Mouse (Mus musculus) midbrain, embryonic 10.5 days (tissue): ENCODE measurements around the gene Mex3d. TPM values are rescaled to one million over a fixed set of nuclear protein-coding genes. Genes with fewer than 3 reads are reported as not detected.

Experiments
- DNase-seq: peaks from one replicate; pipeline ENCODE4 v3.0.0-alpha.2; 2017; ENCODE audit warnings: low spot score
- H3K27ac ChIP-seq: fragments of 300-500 bp; sonication (generic); replicated peaks from 2 replicates; pipeline ENCODE4 v1.5.1; 2016; ENCODE audit warnings: mild to moderate bottlenecking
- H3K27me3 ChIP-seq: fragments of 300-500 bp; sonication (generic); 2 replicates; pipeline ENCODE4 v1.6.1; 2016; ENCODE audit warnings: low read depth, mild to moderate bottlenecking; ENCODE audit not compliant: poor library complexity, severe bottlenecking
- H3K36me3 ChIP-seq: fragments of 300-500 bp; sonication (generic); 2 replicates; pipeline ENCODE4 v1.6.1; 2016; ENCODE audit warnings: mild to moderate bottlenecking, moderate library complexity
- H3K4me1 ChIP-seq: fragments of 300-500 bp; sonication (generic); 2 replicates; pipeline ENCODE4 v1.6.1; 2016
- H3K4me3 ChIP-seq: fragments of 300-500 bp; sonication (generic); 2 replicates; pipeline ENCODE4 v1.5.1; 2016; ENCODE audit warnings: mild to moderate bottlenecking, moderate library complexity
- H3K9me3 ChIP-seq: fragments of 300-500 bp; sonication (generic); replicated peaks from 2 replicates; pipeline ENCODE4 v1.6.1; 2016; ENCODE audit warnings: mild to moderate bottlenecking
- WGBS: fragments of 180-500 bp; shearing (Covaris S2); methylation state at CpG from one replicate; pipeline ENCODE4 v1.1.7; 2016; 5-methylcytosine and 5-hydroxymethylcytosine counted together
- polyA plus RNA-seq: library from polyadenylated mRNA; unstranded; fragments of >200 nt; fragmentation: Nextera tagmentation; extraction: Ambion mirVana; gene quantifications from 2 replicates; pipeline ENCODE4 v1.2.1, GENCODE M21; 2016

Gene Mex3d
- polyA plus RNA-seq, 1 experiment from 2014 or later = 6.3 TPM

DNA sequence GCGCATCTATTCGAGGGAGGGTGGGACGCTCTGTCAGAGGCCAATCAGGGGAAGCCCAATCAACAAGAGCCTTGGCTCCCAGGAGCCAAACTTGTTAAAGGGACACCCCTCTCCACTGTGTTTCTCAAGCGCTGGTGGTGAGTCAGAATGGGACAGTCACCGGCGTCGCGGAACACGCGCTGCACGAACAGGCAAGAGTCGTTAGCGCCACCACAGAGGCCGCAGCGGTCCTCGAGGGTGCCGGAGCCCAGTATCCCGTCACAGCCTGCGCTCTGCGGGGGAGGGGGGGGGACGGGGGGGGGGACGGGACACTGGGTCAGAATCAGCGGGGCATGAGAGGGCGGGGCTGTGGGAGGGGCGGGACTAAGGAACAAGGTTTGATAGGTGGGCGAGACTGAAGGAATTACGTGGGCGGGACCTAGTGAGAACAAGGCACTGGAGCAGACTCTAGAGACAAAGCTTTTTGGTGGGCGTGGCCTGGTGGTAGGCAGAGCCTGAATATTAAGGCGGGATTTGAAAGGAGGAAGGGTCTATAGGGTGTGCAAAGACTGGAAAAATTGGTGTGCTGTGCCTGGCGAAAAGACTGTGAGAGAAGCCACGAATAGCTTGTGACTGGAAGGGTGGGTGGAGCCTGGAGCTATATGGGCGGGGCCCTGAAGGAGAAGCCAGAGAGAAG, 44.6 kb downstream of the Mex3d start:
- peaks cover 55% of the 10 kb centered on the region for H3K4me1 ChIP-seq
- DNase-seq = peak; percentile 74
- under 1% methylated on average over 27 of the region's 33 CpGs for WGBS
- no peaks in the 10 kb centered on the region for H3K9me3 ChIP-seq
- no peaks in the 10 kb centered on the region for H3K36me3 ChIP-seq
- peak overlapping the region; percentile 52 for H3K4me3 ChIP-seq
- H3K27ac ChIP-seq = peak overlapping the region; percentile 59; the same call in 1 of the 2 replicates
- peaks cover 95% of the 10 kb centered on the region for H3K27me3 ChIP-seq

DNA sequence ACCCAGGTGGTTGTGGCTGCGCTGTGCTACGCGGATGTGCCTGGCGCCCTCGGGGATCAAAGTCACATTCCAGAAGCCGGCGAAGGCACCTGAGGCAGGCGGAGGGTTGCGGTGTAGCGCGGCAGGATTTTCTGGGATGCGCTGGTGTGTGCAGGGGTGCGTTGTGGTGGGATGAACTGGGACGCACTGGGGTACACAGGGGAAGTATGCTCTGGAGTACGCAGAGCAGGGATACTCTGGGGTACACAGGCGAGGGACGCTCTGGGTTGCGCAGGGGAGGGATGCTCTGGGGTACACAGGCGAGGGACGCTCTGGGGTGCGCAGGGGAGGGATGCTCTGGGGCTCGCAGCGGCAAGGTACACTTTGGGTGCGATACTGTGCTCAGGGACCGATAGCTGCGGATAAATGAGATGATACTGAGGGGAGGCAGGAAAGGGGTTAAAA, 45.1 kb downstream of the Mex3d start:
- Histone ChIP-seq H3K27me3 (peaks cover 89% of the 10 kb centered on the region), H3K9me3 (no peaks in the 10 kb centered on the region), H3K4me3 (peak overlapping the region; percentile 52), H3K36me3 (no peaks in the 10 kb centered on the region), H3K4me1 (peaks cover 49% of the 10 kb centered on the region), H3K27ac (0 out of 2 replicates have a peak overlapping the region, but pooled peaks have one; percentile 0)
- WGBS = 1% methylated on average over 26 of the region's 26 CpGs
- DNase-seq = no peak

DNA sequence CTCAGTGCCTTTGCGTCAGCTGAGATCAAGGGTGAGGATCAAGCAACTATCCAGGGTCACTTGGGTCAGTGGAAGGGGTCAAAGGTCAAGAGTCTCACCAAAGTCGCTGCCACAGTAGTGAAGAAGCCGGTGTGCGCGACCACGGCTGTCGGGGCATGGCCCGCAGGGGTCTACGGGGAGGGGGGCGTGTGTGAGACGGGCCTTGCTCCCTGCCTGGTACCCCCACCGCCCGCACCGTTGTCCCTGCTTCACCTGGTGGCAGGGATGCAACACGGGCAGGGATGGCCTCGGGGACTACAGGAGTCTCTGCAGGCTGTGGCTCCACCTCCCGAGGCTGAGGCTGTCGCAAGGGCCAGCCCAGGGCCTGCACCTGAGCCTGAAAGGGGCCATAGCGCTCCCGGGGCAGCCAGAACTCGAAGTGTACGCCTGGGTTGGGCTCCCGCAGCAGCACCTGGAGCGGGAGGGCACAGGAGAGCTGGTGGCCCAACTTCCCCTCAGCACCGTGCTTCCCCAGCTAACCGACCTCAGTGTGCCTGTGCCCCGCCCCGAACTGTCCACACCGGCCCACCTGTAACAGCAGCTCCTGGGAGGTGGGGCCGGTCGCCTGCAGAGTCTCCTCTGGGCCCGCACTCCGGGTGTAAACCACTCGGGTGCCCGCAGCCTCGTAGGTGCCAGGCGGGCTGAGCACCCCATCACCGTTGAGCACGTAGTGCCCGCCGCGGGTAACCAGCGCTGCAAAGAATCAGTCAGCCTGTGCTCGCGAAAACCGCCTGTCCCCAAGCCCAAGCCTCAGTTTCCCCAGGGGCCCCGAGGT, 45.8 kb downstream of the Mex3d start:
- Histone ChIP-seq H3K36me3 (no peaks in the 10 kb centered on the region), H3K4me1 (peaks cover 49% of the 10 kb centered on the region), H3K27ac (0 out of 2 replicates have a peak overlapping the region, but pooled peaks have one; percentile 0), H3K9me3 (no peaks in the 10 kb centered on the region), H3K27me3 (peaks cover 83% of the 10 kb centered on the region), H3K4me3 (peak overlapping the region; percentile 52)
- WGBS = 2% methylated on average over 47 of the region's 47 CpGs
- DNase-seq = peak; percentile 47

DNA sequence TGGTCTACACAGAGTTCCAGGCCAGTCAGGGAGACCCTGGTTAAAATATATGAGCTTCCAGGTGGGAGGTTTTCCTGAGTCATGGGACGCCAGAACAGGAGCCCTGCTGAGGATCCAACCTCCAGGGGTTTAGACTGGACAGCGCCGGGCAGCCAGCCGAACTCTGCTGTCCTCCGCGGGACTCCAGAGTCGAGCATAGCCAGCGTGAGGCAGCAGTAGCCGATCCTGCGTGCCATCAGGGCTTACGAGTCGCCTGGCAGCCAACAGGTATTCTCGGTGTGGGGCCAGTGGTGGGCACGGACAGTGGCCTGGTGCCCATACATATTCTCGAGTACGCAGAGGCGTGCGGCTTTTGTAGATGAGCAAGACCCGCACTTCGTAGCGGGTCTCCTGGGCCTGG, 46.4 kb downstream of the Mex3d start:
- WGBS = 13% methylated on average over 21 of the region's 21 CpGs
- peaks cover 49% of the 10 kb centered on the region for H3K4me1 ChIP-seq

DNA sequence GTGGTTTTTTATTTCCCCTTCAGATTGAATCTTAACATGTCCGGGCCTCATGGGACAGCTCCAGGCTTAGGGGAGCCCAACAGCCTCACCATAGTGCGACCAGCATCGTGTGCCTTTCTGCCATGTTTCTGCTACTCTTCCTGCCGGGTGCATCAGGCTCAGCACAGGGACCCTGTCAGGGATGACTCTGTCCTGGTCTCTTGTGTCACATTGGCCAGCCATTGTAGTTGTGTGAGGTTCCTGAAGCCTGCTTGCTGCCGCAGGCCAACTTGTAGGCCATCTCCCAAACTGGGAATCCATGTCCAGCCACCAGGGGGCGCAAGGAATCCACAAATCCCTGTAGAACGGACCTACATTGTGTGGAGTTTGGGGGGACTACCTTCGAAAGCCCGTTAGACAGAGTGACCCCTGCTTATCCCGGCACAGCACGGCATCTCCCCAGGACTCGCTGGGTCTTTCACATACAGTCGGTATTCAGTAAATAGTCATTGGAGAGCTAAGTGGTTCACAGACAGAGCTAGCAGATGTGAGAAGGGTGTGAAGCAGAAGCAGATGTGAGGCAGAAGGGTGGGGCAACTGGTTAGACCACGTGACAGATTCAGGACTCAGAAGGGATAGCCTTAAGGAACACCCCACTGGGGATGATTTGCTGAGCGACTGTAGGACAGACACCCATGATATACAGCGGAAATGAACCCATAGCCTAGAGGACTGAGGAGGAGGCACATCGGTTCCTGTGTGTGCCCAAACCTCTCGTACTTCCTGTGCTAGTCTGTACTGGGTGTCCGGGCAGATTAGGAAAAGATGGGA, 47.3 kb downstream of the Mex3d start:
- WGBS = 24% methylated on average over 19 of the region's 19 CpGs
- peak; percentile 88 for DNase-seq
- H3K27ac ChIP-seq = no peak overlapping the region
- peaks cover 7% of the 10 kb centered on the region for H3K36me3 ChIP-seq
- H3K27me3 ChIP-seq = peaks cover 82% of the 10 kb centered on the region
- peaks cover 46% of the 10 kb centered on the region for H3K4me1 ChIP-seq
- H3K4me3 ChIP-seq = peak overlapping the region; percentile 7; the same call in 1 of the 2 replicates
- H3K9me3 ChIP-seq = no peaks in the 10 kb centered on the region

More for the DNA sequence above, 46.4 kb downstream of the Mex3d start:
- Histone ChIP-seq H3K4me3 (peak overlapping the region; percentile 52), H3K36me3 (no peaks in the 10 kb centered on the region), H3K27ac (no peak overlapping the region), H3K9me3 (no peaks in the 10 kb centered on the region), H3K27me3 (peaks cover 82% of the 10 kb centered on the region)
- DNase-seq = no peak

DNA sequence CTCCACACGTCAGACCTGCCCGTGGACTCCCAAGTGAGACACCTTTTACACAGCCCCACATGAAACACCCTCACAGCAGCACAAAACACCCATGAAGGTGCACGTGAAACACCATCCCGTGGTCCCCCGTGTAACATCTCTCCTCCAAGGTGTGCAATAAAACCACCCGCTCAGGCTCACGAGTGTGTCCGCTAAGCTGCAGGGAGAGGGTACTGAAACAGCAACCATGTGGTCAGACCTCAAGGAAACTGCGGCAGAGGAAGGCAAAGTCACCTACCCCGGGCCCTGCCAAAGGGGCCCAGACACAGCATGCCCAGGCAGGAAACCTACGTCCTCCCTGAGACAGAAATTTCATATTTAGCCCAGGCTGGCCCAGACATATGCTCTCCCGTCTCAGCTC, 51.2 kb downstream of the Mex3d start:
- DNase-seq = no peak
- H3K36me3 ChIP-seq = peaks cover 7% of the 10 kb centered on the region
- no peaks in the 10 kb centered on the region for H3K9me3 ChIP-seq
- H3K27me3 ChIP-seq = peaks cover 74% of the 10 kb centered on the region
- peaks cover 26% of the 10 kb centered on the region for H3K4me1 ChIP-seq
- 93% methylated on average over 12 of the region's 12 CpGs for WGBS
- H3K4me3 ChIP-seq = no peak overlapping the region
- no peak overlapping the region for H3K27ac ChIP-seq

DNA sequence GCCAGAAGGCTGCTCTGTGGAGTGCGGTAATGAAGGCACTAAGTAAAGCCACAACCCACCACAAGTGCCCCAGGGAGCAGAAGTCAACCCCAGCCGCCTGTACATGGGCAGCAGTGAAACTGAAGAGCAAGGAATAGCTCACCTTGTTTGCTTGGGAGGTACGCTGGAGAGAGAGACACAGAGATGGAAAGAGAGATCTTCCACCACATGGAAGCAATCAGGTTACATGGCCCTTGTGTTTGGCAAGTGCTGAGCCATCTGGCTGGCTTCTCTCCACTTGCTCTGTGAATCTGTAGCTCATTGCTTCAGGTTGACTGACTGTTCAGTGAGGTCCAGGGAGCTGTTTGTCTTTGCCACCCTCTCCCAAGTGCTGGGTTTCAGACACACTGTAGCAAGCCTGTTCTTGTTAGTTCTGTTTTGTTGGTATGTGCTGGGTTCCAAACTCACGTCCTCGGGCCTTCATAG, 54.9 kb downstream of the Mex3d start:
- peaks cover 7% of the 10 kb centered on the region for H3K36me3 ChIP-seq
- no peak for DNase-seq
- H3K4me1 ChIP-seq = peaks cover 40% of the 10 kb centered on the region
- no peaks in the 10 kb centered on the region for H3K9me3 ChIP-seq
- H3K27me3 ChIP-seq = peaks cover 64% of the 10 kb centered on the region
- WGBS = 81% methylated on average over 5 of the region's 5 CpGs
- H3K27ac ChIP-seq = 0 out of 2 replicates have a peak overlapping the region, but pooled peaks have one; percentile 49
- no peak overlapping the region for H3K4me3 ChIP-seq

DNA sequence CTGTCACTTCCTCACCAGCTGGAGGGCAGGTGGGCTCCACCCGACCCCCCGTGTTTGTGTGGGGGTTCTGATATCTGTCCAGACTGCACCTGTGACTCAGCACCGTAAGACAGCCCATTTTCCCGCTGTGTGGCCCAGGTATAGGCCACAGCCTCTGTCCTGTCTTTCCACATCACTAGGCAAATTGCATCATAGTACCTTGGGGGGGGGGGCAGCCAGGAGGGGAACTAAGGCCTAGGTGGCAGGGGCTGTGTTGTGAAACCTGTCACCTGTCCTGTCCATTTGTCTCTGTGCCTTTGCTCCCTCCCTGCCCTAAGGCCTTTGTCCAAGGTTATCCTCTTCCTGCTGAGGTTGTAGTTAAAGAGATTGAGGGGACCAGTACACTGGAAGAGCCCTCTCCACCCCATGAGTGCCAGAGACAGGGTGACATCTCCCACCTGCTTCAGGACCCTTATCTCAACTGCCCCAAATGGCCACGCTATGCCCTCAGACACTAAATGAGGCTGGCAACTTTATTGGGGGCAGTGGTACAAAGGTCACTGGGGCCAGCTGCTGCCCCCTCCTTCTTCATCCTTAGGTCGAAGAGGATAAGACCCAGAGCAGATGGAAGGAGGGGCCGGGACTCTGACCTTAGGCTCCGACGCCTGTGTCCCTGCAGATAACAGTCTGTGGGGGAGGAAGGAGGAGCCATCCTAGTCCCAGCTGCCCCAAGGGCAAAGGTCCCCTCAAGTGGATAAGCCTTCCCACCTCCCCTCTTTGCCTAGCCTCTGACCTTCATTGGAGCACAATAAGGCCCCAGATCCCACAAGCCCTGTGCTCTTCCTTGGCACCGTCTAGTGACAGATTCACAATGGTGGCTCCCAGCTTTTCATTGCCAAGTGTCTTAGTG, 55.6 kb downstream of the Mex3d start:
- Histone ChIP-seq H3K27me3 (peaks cover 67% of the 10 kb centered on the region), H3K27ac (peak overlapping the region; percentile 49; the same call in 1 of the 2 replicates), H3K9me3 (no peaks in the 10 kb centered on the region), H3K4me1 (peaks cover 40% of the 10 kb centered on the region), H3K36me3 (peaks cover 7% of the 10 kb centered on the region), H3K4me3 (no peak overlapping the region)
- 69% methylated on average over 10 of the region's 10 CpGs for WGBS
- DNase-seq = no peak

DNA sequence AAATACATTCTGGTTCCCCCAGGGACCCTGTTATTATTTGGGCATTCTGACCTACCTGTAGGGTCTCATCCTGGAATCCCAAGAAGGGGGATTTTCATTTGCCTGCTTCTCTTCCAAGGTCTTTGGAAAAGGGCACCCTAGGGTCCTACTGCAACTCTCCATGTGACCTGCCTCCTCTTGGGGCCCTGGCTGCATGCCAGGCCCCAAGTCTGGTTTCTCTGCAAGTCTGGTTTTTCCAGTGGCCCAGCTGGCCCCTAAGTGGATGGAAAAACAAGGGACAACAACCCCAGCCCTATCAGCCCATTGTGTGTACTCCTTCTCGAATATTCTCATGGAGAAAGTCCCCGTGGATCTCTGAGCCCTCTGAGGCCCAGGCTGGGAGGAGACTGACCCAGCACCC, 56.6 kb downstream of the Mex3d start:
- Histone ChIP-seq H3K4me3 (peak overlapping the region; percentile 62), H3K27ac (no peak overlapping the region; the same call in 1 of the 2 replicates), H3K36me3 (peaks cover 5% of the 10 kb centered on the region), H3K9me3 (no peaks in the 10 kb centered on the region), H3K4me1 (peaks cover 40% of the 10 kb centered on the region), H3K27me3 (peaks cover 67% of the 10 kb centered on the region)
- DNase-seq = no peak
- WGBS = 87% methylated on average over 2 of the region's 2 CpGs
